Mouse (Mus musculus): ENCODE data around the gene Slc1a3. TPM values are rescaled to one million over a fixed set of nuclear protein-coding genes. Genes with fewer than 3 reads are reported as not detected.
A peak's percentile ranks its signal among the peaks of the same experiment; 100 is the strongest.

Slc1a3 gene
- total and polyA plus RNA-seq, 3 experiments, result 4.5 to 12.6 (median 6.5) TPM

- in situ Hi-C loops (cut with MboI; ENCODE audit: low pct_ligation_motif_present, low pct_unique_long_range_greater_than_20kb, low sequenced_read_pairs) (loop anchor here (10.0 to 25.0 kb wide), 3 partner anchors 171 to 503 kb away; partner anchors contain the start of genes Nipbl and Nup155), dilution Hi-C loops (cut with MboI; ENCODE audit: extremely low pct_ligation_motif_present, extremely low pct_unique_long_range_greater_than_20kb, low sequenced_read_pairs) (no loop called here)
- Histone ChIP-seq H3K4me1 (ENCODE audit: control insufficient read depth in 1 of 2, insufficient read depth in 2 of 2) (peaks cover 9 to 59% of the 10 kb centered on the region in 2 experiments), H3K4me2 (ENCODE audit: insufficient read depth, low read depth, poor library complexity, severe bottlenecking) (peak overlapping the region; percentile 80), H3K79me2 (replicated peaks; ENCODE audit: control insufficient read depth, extremely low read depth, insufficient read depth, poor library complexity, severe bottlenecking) (no peaks in the 10 kb centered on the region), H3K27me3 (replicated peaks) (no peaks in the 10 kb centered on the region), H3K36me3 (replicated peaks in 1 of 2; ENCODE audit: control insufficient read depth in 1 of 2, insufficient read depth in 1 of 2, low read length in 1 of 2) (no peaks in the 10 kb centered on the region), H3K9me3 (replicated peaks; ENCODE audit: low read length) (no peaks in the 10 kb centered on the region), H3K4me3 (replicated peaks in 1 of 3; ENCODE audit: low read depth in 2 of 3, low read length in 2 of 3, poor library complexity in 1 of 3) (peak overlapping the region; percentile 2 to 46 (median 44)), H3K9ac (ENCODE audit: insufficient read depth, low read depth) (peak overlapping the region; percentile 71), H3K27ac (ENCODE audit: insufficient read depth, low read depth) (peak overlapping the region; percentile 97)
- no peak for TF ChIP-seq ZC3H11A (IDR thresholded peaks at IDR 0.05; ENCODE audit: low read depth, low read length)
- TF ChIP-seq USF1 (IDR thresholded peaks at IDR 0.05; ENCODE audit: low read depth, low read length), result no peak
- TF ChIP-seq ZKSCAN1 (IDR thresholded peaks at IDR 0.05; ENCODE audit: borderline replicate concordance, low read depth, low read length), result no peak
- TF ChIP-seq CHD2 (IDR thresholded peaks at IDR 0.05; ENCODE audit: low read length), result peak; percentile 79
- no peak for TF ChIP-seq MYC (IDR thresholded peaks at IDR 0.05; ENCODE audit: low read depth, low read length)
- peak; percentile 97 for TF ChIP-seq EP300 (IDR thresholded peaks at IDR 0.05; ENCODE audit: low read length)
- TF ChIP-seq NELFE (IDR thresholded peaks at IDR 0.05; ENCODE audit: low read depth, low read length), result no peak; the same call in 1 of the 2 replicates
- peak; percentile 92 for TF ChIP-seq JUN (IDR thresholded peaks at IDR 0.05; ENCODE audit: insufficient read depth, low read depth, low read length)
- TF ChIP-seq ETS1 (conservative IDR thresholded peaks at IDR 0.05; ENCODE audit: low read depth, low read length), result peak; percentile 81
- TF ChIP-seq IRF4 (IDR thresholded peaks at IDR 0.05; ENCODE audit: low read depth, low read length), result peak; percentile 98
- TF ChIP-seq USF2 (conservative IDR thresholded peaks at IDR 0.05; ENCODE audit: low read depth, low read length), result no peak
- peak; percentile 60; the same call in 1 of the 2 replicates for TF ChIP-seq MAZ (IDR thresholded peaks at IDR 0.05; ENCODE audit: low read depth, low read length)
- no peak for TF ChIP-seq RAD21 (IDR thresholded peaks at IDR 0.05; ENCODE audit: low read depth, low read length)
- peak; percentile 92 for TF ChIP-seq JUND (conservative IDR thresholded peaks at IDR 0.05; ENCODE audit: low read depth, low read length)
- TF ChIP-seq NRF1 (IDR thresholded peaks at IDR 0.05; ENCODE audit: low read depth, low read length), result no peak
- peak; percentile 51; the same call in 1 of the 2 replicates for TF ChIP-seq CHD1 (IDR thresholded peaks at IDR 0.05; ENCODE audit: low read depth, low read length)
- TF ChIP-seq POLR2AphosphoS2 (IDR thresholded peaks at IDR 0.05; ENCODE audit: low read depth, low read length), result no peak
- TF ChIP-seq SIN3A (IDR thresholded peaks at IDR 0.05; ENCODE audit: low read length), result peak; percentile 65; the same call in 1 of the 2 replicates
- no peak; the same call in 1 of the 2 replicates for TF ChIP-seq HCFC1 (IDR thresholded peaks at IDR 0.05; ENCODE audit: low read depth, low read length)
- TF ChIP-seq RCOR1 (conservative IDR thresholded peaks at IDR 0.05; ENCODE audit: low read depth, low read length), result peak; percentile 94
- TF ChIP-seq MXI1 (IDR thresholded peaks at IDR 0.05; ENCODE audit: low read depth, low read length), result no peak
- peak; percentile 49; the same call in 1 of the 2 replicates for TF ChIP-seq MAFK (IDR thresholded peaks at IDR 0.05; ENCODE audit: insufficient replicate concordance, low read length)
- no peak for TF ChIP-seq ZMIZ1 (IDR thresholded peaks at IDR 0.05; ENCODE audit: low read depth, low read length)
- TF ChIP-seq TCF12 (IDR thresholded peaks at IDR 0.05; ENCODE audit: low read depth, low read length), result peak; percentile 95
- TF ChIP-seq GABPA (IDR thresholded peaks at IDR 0.05; ENCODE audit: insufficient replicate concordance, low read depth, low read length), result no peak
- peak; percentile 85 for TF ChIP-seq MEF2A (IDR thresholded peaks at IDR 0.05; ENCODE audit: borderline replicate concordance, low read depth, low read length)
- peak; percentile 68 for TF ChIP-seq BHLHE40 (IDR thresholded peaks at IDR 0.05; ENCODE audit: low read depth, low read length)
- peak; percentile 88 for DNase-seq (ENCODE audit: extremely low read depth)
Measured at GRCm38 (mm10) chr15:8615511-8616224, 94.9 kb downstream of the Slc1a3 start.
